Mouse (Mus musculus) embryonic fibroblast, embryonic 13.5 days (primary cell): ENCODE results near the gene Oaz2. TPM values are rescaled to one million over a fixed set of nuclear protein-coding genes. Genes with fewer than 3 reads are reported as not detected.

Experiments used
- H3K27ac ChIP-seq: 2 replicates; pipeline ENCODE4 v1.5.1; 2012; ENCODE audit warnings: low read length, control low read depth, inconsistent platforms; ENCODE audit not compliant: insufficient read depth
- H3K4me1 ChIP-seq: 2 replicates; pipeline ENCODE4 v1.6.1; 2011; ENCODE audit warnings: low read length; ENCODE audit not compliant: control insufficient read depth, insufficient read depth
- H3K4me3 ChIP-seq: 2 replicates; pipeline ENCODE4 v1.5.1; 2011; ENCODE audit warnings: mild to moderate bottlenecking, control low read depth, low read length; ENCODE audit not compliant: insufficient read depth
- CTCF ChIP-seq: IDR thresholded peaks from 2 replicates; pipeline ENCODE4 v1.5.1; 2011; ENCODE audit warnings: mild to moderate bottlenecking, control low read depth, low read length, moderate library complexity, borderline replicate concordance; ENCODE audit not compliant: insufficient read depth
- POLR2A ChIP-seq: IDR thresholded peaks from 2 replicates; pipeline ENCODE4 v1.6.1; 2011; ENCODE audit warnings: low read depth, mild to moderate bottlenecking, control low read depth, low read length, moderate library complexity
- polyA plus RNA-seq: library from polyadenylated mRNA; stranded (reverse); fragments of >200 nt; gene quantifications from 2 replicates; pipeline ENCODE4 v1.2.4, GENCODE M21; 2011; ENCODE audit warnings: low read depth; ENCODE audit not compliant: missing spikeins, insufficient read length

Gene Oaz2
- 88.1 and 93.0 TPM in 2 replicates for polyA plus RNA-seq

DNA sequence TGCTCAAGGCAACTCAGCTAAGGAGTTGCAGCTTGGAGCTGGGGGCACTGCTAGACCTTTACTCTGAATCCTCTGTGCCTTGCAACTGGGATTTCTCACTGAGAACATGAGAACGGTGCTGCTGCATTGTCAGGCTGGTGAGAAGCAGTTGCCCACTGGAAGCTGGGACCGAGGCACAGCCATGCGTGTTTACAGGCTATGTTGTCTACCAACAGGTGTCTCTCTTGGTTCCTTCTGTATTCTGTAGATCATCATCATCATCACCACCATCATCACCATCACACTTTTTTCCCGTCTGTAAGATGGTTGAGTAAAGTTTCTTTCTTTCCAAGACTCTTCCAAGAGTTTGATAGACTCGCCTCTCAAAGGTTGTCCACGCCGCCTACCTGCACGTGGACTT lies at the start of gene Oaz2:
Oaz2 (plus strand) TSS at position 301 of the 400 bp plus-strand sequence.
- H3K27ac ChIP-seq = no peak within 1 kb of the TSS
- H3K4me3 ChIP-seq = no peak within 1 kb of the TSS
- TF ChIP-seq CTCF (no peak), POLR2A (no peak)

DNA sequence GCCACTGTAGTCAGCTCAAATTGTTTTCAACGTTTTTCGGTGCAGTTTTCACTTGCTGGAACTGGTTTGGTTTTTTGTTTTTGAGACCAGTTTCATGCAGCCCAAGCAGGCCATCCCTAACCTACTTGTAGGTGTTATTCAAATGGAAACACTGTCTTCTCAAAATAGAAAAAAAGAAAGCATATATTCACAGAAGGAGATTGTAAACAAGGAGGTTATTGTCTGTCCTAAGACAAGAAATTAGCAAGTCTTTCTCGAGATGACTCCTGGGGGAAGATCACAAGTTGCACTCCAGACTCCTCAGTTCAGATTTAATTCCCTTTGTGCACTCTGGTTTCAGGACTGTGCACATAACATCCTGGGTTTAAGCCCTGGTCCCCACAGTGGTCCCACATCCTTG lies 48.5 kb upstream of the Oaz2 start:
- Histone ChIP-seq H3K27ac (no peak overlapping the region), H3K4me1 (no peaks in the 10 kb centered on the region), H3K4me3 (no peak overlapping the region)
- no peak for TF ChIP-seq POLR2A
- no peak for TF ChIP-seq CTCF

More for the DNA sequence above, at the start of gene Oaz2:
- H3K4me1 ChIP-seq = 0 out of 2 replicates have a peak, but pooled peaks cover 2% of the 10 kb centered on the region

GRCm38 (mm10) chr9:65621196-65621595 lies 46.6 kb upstream of the Oaz2 start:
- no peak overlapping the region for H3K27ac ChIP-seq
- no peaks in the 10 kb centered on the region for H3K4me1 ChIP-seq
- no peak overlapping the region for H3K4me3 ChIP-seq
- TF ChIP-seq CTCF (no peak), POLR2A (no peak)

DNA sequence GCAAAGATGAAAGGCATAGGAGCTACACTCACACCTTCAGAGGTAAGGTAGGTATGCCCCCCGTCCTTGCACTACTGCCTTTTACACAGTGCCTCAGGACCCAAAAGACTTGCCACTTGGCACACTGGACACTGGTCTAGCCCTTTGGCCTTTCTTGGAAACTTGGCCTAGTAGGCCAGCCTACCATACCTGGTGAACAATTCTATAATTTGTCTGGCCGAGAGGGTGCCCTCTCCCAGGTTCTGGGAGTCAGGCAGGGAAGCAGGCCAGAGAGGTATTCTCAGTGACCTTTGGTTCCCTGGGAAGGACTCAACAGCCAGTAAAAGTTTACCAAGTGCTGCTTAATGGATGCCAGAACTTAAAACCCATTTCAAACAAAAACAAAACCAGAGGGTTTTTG lies 46.1 kb upstream of the Oaz2 start:
- TF ChIP-seq POLR2A (no peak), CTCF (no peak)

DNA sequence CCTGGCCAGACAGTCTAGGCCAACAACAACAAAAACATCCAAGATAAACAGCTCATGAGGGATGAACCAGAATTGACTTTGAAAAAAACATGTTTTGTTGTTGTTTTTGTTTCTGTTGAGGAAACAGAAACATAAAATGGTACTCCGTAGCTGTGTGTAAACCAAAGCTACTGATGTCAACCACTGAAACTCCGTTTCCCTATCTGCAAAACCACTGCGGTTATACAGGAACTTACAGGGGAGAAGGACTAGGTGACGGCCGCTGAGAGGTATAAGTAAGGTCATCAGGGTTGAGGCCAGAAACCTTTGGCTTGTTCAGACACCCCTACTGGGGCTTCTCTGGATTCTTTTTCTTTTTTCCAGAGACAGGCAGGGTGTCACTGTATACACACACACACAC lies 45.0 kb upstream of the Oaz2 start:
- TF ChIP-seq POLR2A = no peak
- no peaks in the 10 kb centered on the region for H3K4me1 ChIP-seq

More for the DNA sequence above, 46.1 kb upstream of the Oaz2 start:
- Histone ChIP-seq H3K27ac (no peak overlapping the region), H3K4me3 (no peak overlapping the region), H3K4me1 (no peaks in the 10 kb centered on the region)

GRCm38 (mm10) chr9:65624266-65624665 lies 43.5 kb upstream of the Oaz2 start:
- Histone ChIP-seq H3K4me3 (no peak overlapping the region), H3K4me1 (no peaks in the 10 kb centered on the region), H3K27ac (no peak overlapping the region)
- TF ChIP-seq POLR2A (no peak), CTCF (no peak)

More for the DNA sequence above, 45.0 kb upstream of the Oaz2 start:
- no peak overlapping the region for H3K4me3 ChIP-seq
- no peak overlapping the region for H3K27ac ChIP-seq

DNA sequence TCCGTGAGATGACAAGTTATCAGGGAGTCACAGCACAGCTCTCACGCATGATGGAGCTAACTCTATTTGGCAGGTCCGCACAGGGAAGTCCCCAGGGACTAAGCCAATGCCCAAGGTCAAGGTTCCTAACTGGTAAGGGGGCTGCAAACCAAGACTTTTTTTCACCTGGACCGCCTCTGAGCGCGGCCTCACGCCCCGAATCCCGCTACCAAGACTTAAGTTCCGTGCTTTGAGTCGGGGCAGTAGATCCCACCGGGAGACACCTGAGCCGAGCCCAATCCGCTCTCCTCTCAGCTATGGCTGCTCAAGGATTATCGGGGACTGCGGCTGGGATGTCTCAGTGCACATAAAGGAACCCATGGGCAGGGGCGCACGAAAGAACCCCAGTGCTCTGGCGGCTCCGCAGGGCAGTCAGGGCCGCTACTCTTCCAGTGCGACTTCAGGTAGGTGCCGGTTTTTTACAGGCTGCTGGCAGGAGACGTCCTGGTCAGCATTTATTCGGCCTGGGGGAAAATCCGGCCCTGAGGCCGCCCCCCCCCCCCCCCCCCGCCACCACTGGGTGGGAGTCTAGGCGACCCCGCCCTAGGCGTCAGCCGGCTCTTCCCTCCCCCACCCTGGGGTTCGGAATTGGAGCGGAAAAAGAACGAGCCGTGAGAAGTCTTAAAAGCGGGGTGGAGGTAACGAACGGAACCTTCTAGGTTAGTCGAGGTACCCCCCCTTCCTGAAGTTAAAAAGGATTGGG lies 38.6 kb upstream of the Oaz2 start, which contains the start of gene Rbpms2:
Rbpms2 (plus strand) TSS at position 624 of the 742 bp plus-strand sequence.
- H3K27ac ChIP-seq = peak within 1 kb of the TSS; percentile 41
- TF ChIP-seq CTCF (no peak), POLR2A (no peak)
- H3K4me3 ChIP-seq = peak within 1 kb of the TSS; percentile 69
- no peaks in the 10 kb centered on the region for H3K4me1 ChIP-seq

DNA sequence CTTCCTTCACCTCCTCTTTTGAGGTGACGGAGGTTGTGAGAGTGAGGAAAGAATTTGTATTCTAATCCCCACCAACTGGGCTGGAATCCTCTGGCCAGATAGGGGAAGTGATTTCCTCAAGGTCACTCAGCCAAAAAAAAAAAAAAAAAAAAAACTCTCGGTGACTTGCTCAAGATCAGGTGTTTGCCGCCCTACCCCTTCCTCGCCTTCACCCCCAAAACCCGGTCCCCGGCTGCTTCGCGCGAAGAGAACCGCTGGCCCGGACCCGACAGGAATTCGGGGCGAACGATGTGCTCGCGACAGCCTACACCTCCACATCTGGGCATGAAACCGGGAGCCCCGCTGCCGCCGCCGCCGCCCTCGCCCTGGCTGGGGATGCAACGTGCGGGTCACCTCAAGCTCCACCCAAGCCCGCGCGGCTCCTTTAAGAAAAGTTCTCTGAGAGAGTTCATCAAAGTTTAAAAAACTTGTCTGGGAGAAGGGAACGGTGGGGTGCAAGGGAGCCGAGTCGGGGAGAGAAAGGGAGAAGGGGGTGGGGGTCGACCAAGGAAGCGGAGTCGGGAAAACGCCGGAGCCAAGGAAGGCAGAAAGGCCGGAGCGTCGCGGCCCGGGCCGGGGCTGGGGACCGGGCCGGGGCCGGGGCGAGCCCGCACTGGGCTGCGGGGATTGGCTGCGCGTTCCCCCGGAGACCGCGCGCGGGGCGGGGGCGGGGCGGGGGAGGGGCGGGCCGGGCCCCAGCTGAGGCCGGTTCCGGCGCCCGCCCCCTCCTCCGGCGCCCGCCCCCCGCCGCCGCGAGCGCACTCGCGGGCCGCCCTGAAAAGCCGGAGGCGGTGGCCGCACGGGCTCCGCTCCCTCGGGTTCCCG lies 37.8 kb upstream of the Oaz2 start:
- Histone ChIP-seq H3K4me1 (no peaks in the 10 kb centered on the region), H3K4me3 (peak overlapping the region; percentile 69), H3K27ac (peak overlapping the region; percentile 41)
- TF ChIP-seq POLR2A (peak; percentile 53), CTCF (no peak)

GRCm38 (mm10) chr9:65630631-65631353 lies 37.0 kb upstream of the Oaz2 start:
- H3K4me3 ChIP-seq = peak overlapping the region; percentile 68
- H3K4me1 ChIP-seq = no peaks in the 10 kb centered on the region
- TF ChIP-seq CTCF (no peak), POLR2A (no peak)
- no peak overlapping the region for H3K27ac ChIP-seq

- Histone ChIP-seq H3K27ac (no peak overlapping the region), H3K4me1 (no peaks in the 10 kb centered on the region), H3K4me3 (peak overlapping the region; percentile 68)
- TF ChIP-seq CTCF (no peak), POLR2A (no peak)
Measured at GRCm38 (mm10) chr9:65631354-65632021, 36.3 kb upstream of the Oaz2 start.
